Mouse (Mus musculus) T-helper 17 cell (primary cell): ENCODE results near the gene Vmn1r3.
"Not testable (repeated sequence)": the region's sequence is repeated elsewhere in the genome, so short reads cannot be mapped to it uniquely, and the experiment has no call there.

ENCODE experiments used
- in situ Hi-C, 2 experiments: fragments of 300-600 bp; cut with MboI, MseI; formaldehyde crosslinking; loops; 1 replicate in 1 of 2; 2 replicates in 1 of 2; pipeline ENCODE4 v1.15.1; 2025; ENCODE audit warnings: high pct_unique_total_duplicates in 2 of 2

Vmn1r3 gene

DNA sequence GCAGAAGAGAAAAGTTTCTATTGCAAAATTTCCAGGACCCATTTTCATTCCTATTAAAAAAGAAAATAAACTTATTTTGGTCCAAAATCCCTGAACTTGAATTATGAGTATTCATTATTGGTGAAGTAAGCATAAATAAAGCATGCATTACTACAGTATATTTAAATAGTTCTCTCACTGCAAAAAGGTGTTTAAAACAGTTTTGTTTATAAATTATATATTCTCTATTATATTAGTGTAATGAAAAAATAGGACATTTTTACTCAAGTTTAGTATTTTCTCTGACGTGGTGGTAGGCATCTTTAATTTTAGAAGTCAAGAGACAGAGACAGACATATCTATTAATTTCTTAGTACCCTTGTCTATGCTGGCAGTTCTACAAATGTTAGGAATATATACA, at the start of gene Vmn1r3:
TSS of gene Vmn1r3 (minus strand) at position 101 of the 400 bp plus-strand sequence.
- in situ Hi-C loops: not testable (repeated sequence)

- in situ Hi-C loops: loop anchor here (10.0 kb wide), 1 partner anchor 187 kb away; no protein-coding TSS in a partner anchor
These were observed 46.9 kb upstream of the Vmn1r3 start for GRCm38 (mm10) chr4:3232053-3232452.

GRCm38 (mm10) chr4:3230908-3231684, 45.9 kb upstream of the Vmn1r3 start:
- in situ Hi-C loops: loop anchor here (10.0 kb wide), 1 partner anchor 186 kb away; no protein-coding TSS in a partner anchor

DNA sequence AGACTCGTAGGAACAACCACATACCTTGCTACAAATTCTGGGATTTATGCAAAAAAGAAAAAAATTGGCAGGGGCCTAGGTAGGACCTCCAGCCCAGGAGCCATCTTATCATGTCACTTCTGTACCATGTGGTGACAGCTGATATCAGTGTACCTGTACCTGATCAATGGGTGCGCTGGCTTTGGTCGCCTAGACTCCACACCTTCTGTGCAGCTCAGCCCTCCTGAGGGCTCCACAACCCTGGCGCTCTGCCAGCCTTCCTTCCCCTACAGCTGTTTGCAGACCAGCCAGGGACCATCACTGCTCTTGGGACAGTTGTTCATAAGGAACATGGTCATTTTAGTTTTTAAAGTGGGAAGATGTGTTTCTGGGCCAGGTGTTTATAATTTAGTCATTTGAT, 44.4 kb upstream of the Vmn1r3 start:
- in situ Hi-C loops: loop anchor here (5.0 to 10.0 kb wide), 3 partner anchors 47 to 207 kb away; no protein-coding TSS in a partner anchor

GRCm38 (mm10) chr4:3228476-3228875, 43.3 kb upstream of the Vmn1r3 start:
- in situ Hi-C loops: loop anchor here (5.0 to 10.0 kb wide), 3 partner anchors 46 to 206 kb away; no protein-coding TSS in a partner anchor

DNA sequence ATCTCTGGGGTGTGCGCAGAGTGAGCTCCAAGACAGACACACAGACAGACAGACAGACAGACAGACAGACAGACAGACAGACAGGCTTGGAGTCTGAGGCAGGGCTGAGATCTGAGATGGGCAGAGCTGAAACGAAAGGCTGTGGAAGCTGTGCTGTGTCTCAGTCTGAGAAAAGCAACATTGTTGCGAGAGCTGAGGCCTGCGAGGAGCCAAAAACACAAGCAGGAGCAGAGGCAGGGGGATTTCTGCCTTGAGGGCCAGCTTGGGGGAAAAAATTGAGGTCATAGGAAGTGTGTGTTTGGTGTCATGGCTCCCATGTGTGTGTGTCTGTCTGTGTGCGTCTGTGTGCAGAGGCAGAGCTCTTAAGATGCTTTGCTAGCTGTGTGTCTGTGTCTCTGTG, 42.6 kb upstream of the Vmn1r3 start:
- in situ Hi-C loops: loop anchor here (5.0 to 10.0 kb wide), 3 partner anchors 45 to 205 kb away; no protein-coding TSS in a partner anchor

- in situ Hi-C loops: loop anchor here (5.0 to 10.0 kb wide), 3 partner anchors 44 to 204 kb away; no protein-coding TSS in a partner anchor
These were observed 41.3 kb upstream of the Vmn1r3 start for GRCm38 (mm10) chr4:3226488-3226887.

- in situ Hi-C loops: loop anchor here (5.0 to 10.0 kb wide), 3 partner anchors 43 to 203 kb away; no protein-coding TSS in a partner anchor
These were observed 40.3 kb upstream of the Vmn1r3 start for GRCm38 (mm10) chr4:3225416-3225815.

GRCm38 (mm10) chr4:3224848-3225247, 39.7 kb upstream of the Vmn1r3 start:
- in situ Hi-C loops: loop anchor here (5.0 to 10.0 kb wide), 3 partner anchors 43 to 203 kb away; no protein-coding TSS in a partner anchor

GRCm38 (mm10) chr4:3223483-3224209, 38.5 kb upstream of the Vmn1r3 start:
- in situ Hi-C loops: loop anchor here in 1 of 2 experiments (10.0 kb wide), 1 partner anchor 99 kb away; no protein-coding TSS in a partner anchor

GRCm38 (mm10) chr4:3216382-3216781, 31.2 kb upstream of the Vmn1r3 start:
- in situ Hi-C loops: not testable (repeated sequence)

DNA sequence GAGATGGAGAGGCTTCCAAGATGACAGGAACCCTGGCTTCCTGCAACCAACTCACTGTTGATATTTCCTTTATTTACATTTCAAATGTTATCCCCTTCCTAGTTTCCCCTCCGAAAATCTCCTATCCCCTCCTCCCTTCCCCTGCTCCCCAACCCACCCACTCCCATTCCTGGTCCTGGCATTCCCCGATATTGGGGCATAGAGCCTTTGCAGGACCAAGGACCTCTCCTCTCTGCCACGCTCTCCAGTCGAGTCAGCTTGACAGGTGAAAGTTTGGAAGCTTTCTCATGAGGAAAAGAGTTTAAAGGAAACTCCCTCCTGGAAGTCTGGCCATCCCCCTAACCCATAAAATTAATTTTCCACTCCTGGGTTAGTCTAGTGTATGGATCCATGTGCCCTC, 28.2 kb upstream of the Vmn1r3 start:
- in situ Hi-C loops: not testable (repeated sequence)

GRCm38 (mm10) chr4:3209643-3210217, 24.6 kb upstream of the Vmn1r3 start:
- in situ Hi-C loops: not testable (repeated sequence)

GRCm38 (mm10) chr4:3176746-3177490, 8.2 kb downstream of the Vmn1r3 start:
- in situ Hi-C loops: loop anchor here in 1 of 2 experiments (5.0 kb wide), 1 partner anchor 45 kb away; no protein-coding TSS in a partner anchor

DNA sequence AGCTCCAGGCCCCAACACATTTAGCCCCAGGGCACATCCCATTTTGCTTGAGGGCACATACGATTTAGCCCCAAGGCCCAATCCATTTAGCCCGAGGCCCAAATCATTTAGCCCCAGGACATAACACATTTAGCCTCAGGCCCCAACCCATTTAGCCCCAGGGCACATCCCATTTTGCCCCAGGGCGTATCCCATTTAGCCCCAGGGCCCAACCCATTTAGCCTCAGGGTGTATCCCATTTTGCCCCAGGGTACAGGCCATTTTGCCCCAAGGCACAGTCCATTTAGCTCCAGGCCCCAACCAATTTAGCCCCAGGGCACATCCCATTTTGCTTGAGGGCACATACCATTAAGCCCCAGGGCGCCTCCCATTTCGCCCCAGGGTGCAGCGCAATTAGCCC, 9.0 kb downstream of the Vmn1r3 start:
- in situ Hi-C loops: loop anchor here in 1 of 2 experiments (5.0 kb wide), 1 partner anchor 44 kb away; no protein-coding TSS in a partner anchor

DNA sequence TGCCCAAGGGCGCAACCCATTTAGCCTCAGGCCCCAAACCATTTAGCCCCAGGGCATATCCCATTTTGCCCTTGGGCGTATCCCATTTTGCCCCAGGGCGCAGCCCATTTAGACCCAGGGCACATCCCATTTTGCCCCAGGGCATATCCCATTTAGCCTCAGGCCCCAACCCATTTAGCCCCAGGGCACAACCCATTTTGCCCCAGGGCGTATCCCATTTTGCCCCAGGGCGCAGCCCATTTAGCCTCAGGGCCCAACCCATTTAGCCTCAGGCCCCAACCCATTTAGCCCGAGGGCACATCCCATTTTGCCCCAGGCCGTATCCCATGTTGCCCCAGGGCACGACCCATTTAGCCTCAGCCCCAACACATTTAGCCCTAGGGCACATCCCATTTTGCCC, 9.4 kb downstream of the Vmn1r3 start:
- in situ Hi-C loops: loop anchor here in 1 of 2 experiments (5.0 kb wide), 1 partner anchor 43 kb away; no protein-coding TSS in a partner anchor

GRCm38 (mm10) chr4:3174586-3174985, 10.6 kb downstream of the Vmn1r3 start:
- in situ Hi-C loops: not testable (repeated sequence)

GRCm38 (mm10) chr4:3167020-3167419, 18.1 kb downstream of the Vmn1r3 start, which contains the start of gene Vmn1r2:
Gene Vmn1r2, plus strand, starts transcription at chr4:3167320.
- in situ Hi-C loops: not testable (repeated sequence)

DNA sequence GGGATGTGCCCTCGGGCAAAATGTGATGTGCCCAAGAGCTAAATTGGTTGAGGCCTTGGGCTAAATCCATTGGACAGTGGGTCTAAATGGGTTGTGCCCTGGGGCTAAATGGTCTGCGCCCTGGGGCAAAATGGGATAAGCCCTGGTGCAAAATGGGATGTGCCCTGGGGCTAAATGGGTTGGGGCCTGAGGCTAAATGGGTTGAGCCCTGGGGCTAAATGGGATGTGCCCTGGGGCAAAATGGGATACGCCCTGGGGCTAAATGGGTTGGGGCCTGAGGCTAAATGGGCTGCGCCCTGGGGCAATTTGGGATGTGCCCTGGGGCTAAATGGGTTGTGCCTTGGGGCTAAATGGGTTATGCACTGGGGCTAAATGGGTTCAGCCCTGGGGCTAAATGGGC, 20.1 kb downstream of the Vmn1r3 start:
- in situ Hi-C loops: no loop called here

DNA sequence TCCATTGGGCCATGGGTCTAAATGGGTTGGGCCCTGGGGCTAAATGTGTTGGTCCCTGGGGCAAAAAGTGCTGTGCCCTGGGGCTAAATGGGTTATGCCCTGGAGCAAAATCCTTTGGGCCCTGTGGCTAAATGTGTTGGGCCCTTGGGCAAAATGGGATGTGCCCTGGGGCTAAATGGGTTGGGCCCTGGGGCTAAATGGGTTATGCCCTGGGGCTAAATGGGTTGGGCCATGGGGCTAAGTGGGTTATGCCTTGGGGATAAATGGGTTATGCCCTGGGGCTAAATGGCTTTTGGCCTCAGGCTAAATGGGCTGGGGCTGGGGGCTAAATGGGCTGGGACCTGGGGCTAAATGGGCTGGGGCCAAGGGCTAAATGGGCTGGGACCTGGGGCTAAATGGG, 20.7 kb downstream of the Vmn1r3 start:
- in situ Hi-C loops: not testable (repeated sequence)

DNA sequence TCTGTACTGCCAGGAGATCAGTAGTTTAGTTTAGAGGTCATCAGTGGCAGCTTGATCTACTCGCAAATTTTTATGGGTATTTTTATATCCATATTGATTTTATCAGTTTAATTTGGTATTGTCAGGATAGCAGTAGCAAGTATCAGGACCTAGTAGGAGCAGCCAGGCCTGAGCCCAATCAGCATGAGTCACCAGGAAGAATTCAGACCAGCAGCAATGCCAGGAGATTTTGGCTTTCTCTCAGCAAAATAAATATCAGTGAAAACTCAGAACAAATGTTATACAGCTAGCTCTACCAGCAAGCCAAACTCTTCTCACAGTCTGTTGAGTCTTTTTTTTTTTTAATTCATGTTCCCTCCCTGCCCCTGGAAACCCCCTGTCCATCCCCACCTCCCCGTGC, 31.8 kb downstream of the Vmn1r3 start:
- in situ Hi-C loops: not testable (repeated sequence)
